8 mouse cellular contexts compared by ENCODE assay signal in the genomic region with DNA sequence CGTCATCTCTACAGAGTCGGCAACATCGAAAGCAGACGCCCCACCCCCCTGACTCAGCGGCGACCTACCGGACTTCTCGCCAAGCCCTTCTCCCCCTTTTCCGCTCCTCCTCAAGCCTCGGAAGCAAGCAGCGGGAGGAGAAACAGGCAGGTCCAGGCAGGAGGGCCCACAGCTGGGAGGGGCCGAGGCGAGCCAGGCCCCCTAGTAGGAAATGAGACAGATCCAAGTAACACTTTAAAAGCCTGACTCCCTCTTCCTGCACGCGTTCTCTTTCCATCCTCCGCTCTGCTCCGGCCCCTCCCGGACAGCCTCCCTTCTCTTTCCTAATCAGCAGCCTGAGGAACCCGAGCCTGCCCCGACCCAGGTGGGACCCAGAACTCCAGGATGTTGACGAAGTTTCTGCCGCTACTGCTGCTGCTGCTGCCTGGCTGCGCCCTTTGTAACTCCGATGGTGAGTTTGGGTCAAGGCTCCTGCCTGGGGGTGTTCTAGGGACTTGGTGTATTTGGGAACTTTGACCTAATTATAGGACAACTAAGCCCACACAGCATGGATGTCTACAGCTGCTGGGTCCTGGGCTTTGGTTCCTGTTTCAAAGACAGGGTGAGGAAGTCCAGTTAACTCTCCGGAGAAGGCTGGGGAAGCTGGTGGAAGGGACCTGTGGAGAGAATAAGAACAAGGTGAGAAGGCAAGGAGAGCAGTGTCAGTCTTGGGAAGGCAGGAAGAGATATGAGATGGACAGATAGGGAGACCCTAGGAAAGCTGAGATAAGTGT. TPM values are rescaled to one million over a fixed set of nuclear protein-coding genes. Genes with fewer than 3 reads are reported as not detected.
DNase-seq lines count a peak whose midpoint lies in the region; ATAC-seq and TF ChIP-seq lines count a peak whose summit lies in the region.

A gene (plus strand): TSS at position 104 of the 773 bp plus-strand sequence.

- peak within 1 kb of the TSS; percentile 8; the same call in 1 of the 2 replicates for H3K4me3 ChIP-seq in cortical plate, adult 2 months (ENCODE audit: insufficient read depth, low read length)
- peak within 1 kb of the TSS; percentile 48 for H3K4me3 ChIP-seq in intestine, embryonic 16.5 days (ENCODE audit: low read length)
- H3K4me3 ChIP-seq in neural tube, embryonic 15.5 days (replicated peaks): peak within 1 kb of the TSS; percentile 28

- peak; percentile 71 for ATAC-seq in granulocyte monocyte progenitor cell, adult 5-6 weeks (replicated peaks; ENCODE audit: poor library complexity, severe bottlenecking)
- peak; percentile 82 for ATAC-seq in intestine, embryonic 16.5 days
- ATAC-seq in neural tube, embryonic 15.5 days (ENCODE audit: low FRiP score): no peak

- H3K27me3 ChIP-seq in intestine, embryonic 16.5 days (replicated peaks; ENCODE audit: control insufficient read depth, insufficient read depth, low read length): no peaks in the 10 kb centered on the region
- peaks cover 4% of the 10 kb centered on the region; the same call in 1 of the 2 replicates for H3K27me3 ChIP-seq in neural tube, embryonic 15.5 days (replicated peaks)

- peak; percentile 80 for DNase-seq in NIH3T3 (ENCODE audit: low read depth)
- peak; percentile 64 to 66 for DNase-seq in lung, adult 18-20 months
- no peak for DNase-seq in cerebellum, postnatal 36 days
- no peak for DNase-seq in cerebellum, adult 11-12 months

- peak within 1 kb of the TSS; percentile 74 for H3K4me2 ChIP-seq in intestine, embryonic 16.5 days (ENCODE audit: low read depth, low read length)
- peak within 1 kb of the TSS; percentile 58 for H3K4me2 ChIP-seq in neural tube, embryonic 15.5 days

- WGBS in intestine, embryonic 16.5 days: 3% methylated on average over 25 of the region's 25 CpGs
- WGBS in neural tube, embryonic 15.5 days: 6% methylated on average over 25 of the region's 25 CpGs

- TF ChIP-seq CTCF in cortical plate, adult 2 months (IDR thresholded peaks at IDR 0.05; ENCODE audit: extremely low read depth, insufficient read depth, low read length): no peak

- H3K36me3 ChIP-seq in intestine, embryonic 16.5 days (ENCODE audit: control insufficient read depth, insufficient read depth, low read length): no peaks in the 10 kb centered on the region
- no peaks in the 10 kb centered on the region for H3K36me3 ChIP-seq in neural tube, embryonic 15.5 days

- H3K4me1 ChIP-seq in cortical plate, adult 2 months (ENCODE audit: control insufficient read depth, insufficient read depth, low read length): no peaks in the 10 kb centered on the region
- H3K4me1 ChIP-seq in intestine, embryonic 16.5 days (ENCODE audit: control insufficient read depth, insufficient read depth, low read length): no peaks in the 10 kb centered on the region
- H3K4me1 ChIP-seq in neural tube, embryonic 15.5 days: 0 out of 2 replicates have a peak, but pooled peaks cover 6% of the 10 kb centered on the region

- H3K9ac ChIP-seq in intestine, embryonic 16.5 days (ENCODE audit: low read depth, low read length): peak within 1 kb of the TSS; percentile 64
- 0 out of 2 replicates have a peak within 1 kb of the TSS, but pooled peaks have one; percentile 30 for H3K9ac ChIP-seq in neural tube, embryonic 15.5 days (replicated peaks)

- H3K27ac ChIP-seq in cortical plate, adult 2 months (ENCODE audit: insufficient read depth, low read length): no peak within 1 kb of the TSS
- H3K27ac ChIP-seq in intestine, embryonic 16.5 days (ENCODE audit: low read length): no peak within 1 kb of the TSS
- no peak within 1 kb of the TSS for H3K27ac ChIP-seq in neural tube, embryonic 15.5 days (replicated peaks)

- no peaks in the 10 kb centered on the region for H3K9me3 ChIP-seq in intestine, embryonic 16.5 days (ENCODE audit: control insufficient read depth, low read length)
- H3K9me3 ChIP-seq in neural tube, embryonic 15.5 days (replicated peaks): no peaks in the 10 kb centered on the region

- TF ChIP-seq POLR2A in cortical plate, adult 2 months (IDR thresholded peaks at IDR 0.05; ENCODE audit: extremely low read depth, insufficient read depth, low read length): no peak

RNA-seq across cellular contexts. Expression of the gene that starts here (rescaled TPM):
- polyA plus RNA-seq in cortical plate, adult 2 months (2012; rRNA removed): 0.95 and 1.1 TPM in 2 replicates
- total RNA-seq in granulocyte monocyte progenitor cell, adult 5-6 weeks (2014; fragmentation: Nextera tagmentation): 0.88 and 3.3 TPM in 2 replicates
- 1.1 and 1.6 TPM in 2 replicates for total RNA-seq in granulocyte monocyte progenitor cell, adult 5-6 weeks (2017)
- 20.4 and 20.8 TPM in 2 replicates for polyA plus RNA-seq in intestine, embryonic 16.5 days (2015; fragmentation: Nextera tagmentation; extraction: Ambion mirVana)
- 4.2 and 5.0 TPM in 2 replicates for polyA plus RNA-seq in neural tube, embryonic 15.5 days (2015; fragmentation: Nextera tagmentation; extraction: Ambion mirVana)

Comparison
In these comparisons a context has a peak if more than half of its experiments do, and no peak if none do; other contexts are left out.
1. DNase-seq: peak in NIH3T3 (single experiment) and lung, adult 18-20 months (2 of 2); none in cerebellum, postnatal 36 days (0 of 2) and cerebellum, adult 11-12 months (single experiment).
2. Peak in every context shown above with its lines, with median percentiles within 50 percentile points of each other: H3K4me3 ChIP-seq.